Mouse (Mus musculus): ENCODE measurements around the gene Agpat2. TPM values are rescaled to one million over a fixed set of nuclear protein-coding genes. Genes with fewer than 3 reads are reported as not detected.

The Agpat2 gene
- polyA plus RNA-seq, 1 experiment from 2014 or later = 6.0 TPM

GRCm38 (mm10) chr2:26561351-26562016, 42.7 kb downstream of the Agpat2 start:
- Histone ChIP-seq H3K27ac (replicated peaks) (no peak overlapping the region), H3K9me3 (no peaks in the 10 kb centered on the region), H3K4me1 (replicated peaks) (peaks cover 24% of the 10 kb centered on the region), H3K36me3 (no peaks in the 10 kb centered on the region), H3K27me3 (no peaks in the 10 kb centered on the region), H3K4me3 (no peak overlapping the region), H3K4me2 (no peak overlapping the region), H3K9ac (no peak overlapping the region)
- WGBS = 48% methylated on average over 6 of the region's 6 CpGs
- ATAC-seq (ENCODE audit: low read depth) = peak; percentile 83

- Histone ChIP-seq H3K27me3 (no peaks in the 10 kb centered on the region), H3K9me3 (no peaks in the 10 kb centered on the region), H3K9ac (no peak overlapping the region), H3K27ac (replicated peaks) (no peak overlapping the region), H3K4me1 (replicated peaks) (peaks cover 24% of the 10 kb centered on the region), H3K4me3 (no peak overlapping the region), H3K4me2 (no peak overlapping the region), H3K36me3 (no peaks in the 10 kb centered on the region)
- 76% methylated on average over 5 of the region's 5 CpGs for WGBS
- no peak for ATAC-seq (ENCODE audit: low read depth)
Measured at GRCm38 (mm10) chr2:26560506-26560905, 43.7 kb downstream of the Agpat2 start.

- H3K9ac ChIP-seq = no peak overlapping the region
- 70% methylated on average over 4 of the region's 4 CpGs for WGBS
- H3K4me1 ChIP-seq (replicated peaks) = peaks cover 20% of the 10 kb centered on the region
- H3K27me3 ChIP-seq = no peaks in the 10 kb centered on the region
- no peak overlapping the region for H3K4me3 ChIP-seq
- ATAC-seq (ENCODE audit: low read depth) = no peak
- no peak overlapping the region for H3K27ac ChIP-seq (replicated peaks)
- H3K4me2 ChIP-seq = no peak overlapping the region
- no peaks in the 10 kb centered on the region for H3K9me3 ChIP-seq
- no peaks in the 10 kb centered on the region for H3K36me3 ChIP-seq
Measured at GRCm38 (mm10) chr2:26556535-26556993, 47.7 kb downstream of the Agpat2 start.

- ATAC-seq (ENCODE audit: low read depth) = no peak
- 85% methylated on average over 4 of the region's 4 CpGs for WGBS
- Histone ChIP-seq H3K4me2 (no peak overlapping the region), H3K36me3 (no peaks in the 10 kb centered on the region), H3K27ac (replicated peaks) (no peak overlapping the region), H3K4me1 (replicated peaks) (peaks cover 14% of the 10 kb centered on the region), H3K9me3 (no peaks in the 10 kb centered on the region), H3K9ac (no peak overlapping the region), H3K4me3 (no peak overlapping the region), H3K27me3 (no peaks in the 10 kb centered on the region)
Measured at GRCm38 (mm10) chr2:26555076-26555475, 49.1 kb downstream of the Agpat2 start.

- Histone ChIP-seq H3K9ac (no peak overlapping the region), H3K9me3 (no peaks in the 10 kb centered on the region), H3K4me2 (no peak overlapping the region), H3K36me3 (no peaks in the 10 kb centered on the region), H3K27me3 (no peaks in the 10 kb centered on the region), H3K4me1 (replicated peaks) (peaks cover 21% of the 10 kb centered on the region), H3K27ac (replicated peaks) (no peak overlapping the region), H3K4me3 (no peak overlapping the region)
- no peak for ATAC-seq (ENCODE audit: low read depth)
- 84% methylated on average over 9 of the region's 9 CpGs for WGBS
Measured at GRCm38 (mm10) chr2:26553904-26554303, 50.3 kb downstream of the Agpat2 start.

- Histone ChIP-seq H3K4me3 (no peak overlapping the region), H3K27ac (replicated peaks) (no peak overlapping the region), H3K27me3 (no peaks in the 10 kb centered on the region), H3K36me3 (no peaks in the 10 kb centered on the region), H3K4me2 (no peak overlapping the region), H3K9ac (no peak overlapping the region), H3K9me3 (no peaks in the 10 kb centered on the region), H3K4me1 (replicated peaks) (peaks cover 34% of the 10 kb centered on the region)
- ATAC-seq (ENCODE audit: low read depth) = no peak
- WGBS = 88% methylated on average over 2 of the region's 2 CpGs
Measured at GRCm38 (mm10) chr2:26552066-26552465, 52.2 kb downstream of the Agpat2 start.

- no peak overlapping the region for H3K27ac ChIP-seq (replicated peaks)
- ATAC-seq (ENCODE audit: low read depth) = no peak
Measured at GRCm38 (mm10) chr2:26551446-26551845, 52.8 kb downstream of the Agpat2 start.

GRCm38 (mm10) chr2:26550777-26551176, 53.4 kb downstream of the Agpat2 start:
- Histone ChIP-seq H3K4me1 (replicated peaks) (peaks cover 34% of the 10 kb centered on the region), H3K9ac (no peak overlapping the region), H3K4me3 (no peak overlapping the region), H3K27me3 (no peaks in the 10 kb centered on the region), H3K36me3 (no peaks in the 10 kb centered on the region), H3K9me3 (no peaks in the 10 kb centered on the region), H3K4me2 (no peak overlapping the region), H3K27ac (replicated peaks) (peak overlapping the region; percentile 42; the same call in 1 of the 2 replicates)
- peak; percentile 21; the same call in 1 of the 2 replicates for ATAC-seq (ENCODE audit: low read depth)
- 67% methylated on average over 3 of the region's 3 CpGs for WGBS

More at GRCm38 (mm10) chr2:26551446-26551845, 52.8 kb downstream of the Agpat2 start:
- no peak overlapping the region for H3K9ac ChIP-seq
- no peak overlapping the region for H3K4me2 ChIP-seq
- H3K27me3 ChIP-seq = no peaks in the 10 kb centered on the region
- no peak overlapping the region for H3K4me3 ChIP-seq
- WGBS = 73% methylated on average over 8 of the region's 8 CpGs
- no peaks in the 10 kb centered on the region for H3K36me3 ChIP-seq
- peaks cover 34% of the 10 kb centered on the region for H3K4me1 ChIP-seq (replicated peaks)
- H3K9me3 ChIP-seq = no peaks in the 10 kb centered on the region

- no peak overlapping the region for H3K4me2 ChIP-seq
- H3K4me3 ChIP-seq = no peak overlapping the region
- H3K4me1 ChIP-seq (replicated peaks) = peaks cover 34% of the 10 kb centered on the region
- H3K27ac ChIP-seq (replicated peaks) = peak overlapping the region; percentile 42; the same call in 1 of the 2 replicates
- 0 out of 2 replicates have a peak, but pooled peaks have one; percentile 32 for ATAC-seq (ENCODE audit: low read depth)
- no peaks in the 10 kb centered on the region for H3K27me3 ChIP-seq
- no peaks in the 10 kb centered on the region for H3K9me3 ChIP-seq
- no peaks in the 10 kb centered on the region for H3K36me3 ChIP-seq
- no peak overlapping the region for H3K9ac ChIP-seq
- WGBS = 67% methylated on average over 3 of the region's 3 CpGs
Measured at GRCm38 (mm10) chr2:26550205-26550604, 54.0 kb downstream of the Agpat2 start.

GRCm38 (mm10) chr2:26549801-26550200, 54.4 kb downstream of the Agpat2 start:
- H3K27ac ChIP-seq (replicated peaks) = peak overlapping the region; percentile 42; the same call in 1 of the 2 replicates
- WGBS = 71% methylated on average over 10 of the region's 10 CpGs
- ATAC-seq (ENCODE audit: low read depth) = no peak

GRCm38 (mm10) chr2:26547481-26547880, 56.7 kb downstream of the Agpat2 start:
- Histone ChIP-seq H3K9ac (no peak overlapping the region), H3K4me2 (no peak overlapping the region), H3K27me3 (no peaks in the 10 kb centered on the region), H3K4me3 (no peak overlapping the region), H3K4me1 (replicated peaks) (peaks cover 54% of the 10 kb centered on the region), H3K27ac (replicated peaks) (0 out of 2 replicates have a peak overlapping the region, but pooled peaks have one; percentile 7), H3K9me3 (no peaks in the 10 kb centered on the region), H3K36me3 (no peaks in the 10 kb centered on the region)
- WGBS = 35% methylated on average over 2 of the region's 2 CpGs
- peak; percentile 54; the same call in 1 of the 2 replicates for ATAC-seq (ENCODE audit: low read depth)

More at GRCm38 (mm10) chr2:26549801-26550200, 54.4 kb downstream of the Agpat2 start:
- H3K4me1 ChIP-seq (replicated peaks) = peaks cover 35% of the 10 kb centered on the region
- no peaks in the 10 kb centered on the region for H3K36me3 ChIP-seq
- no peak overlapping the region for H3K9ac ChIP-seq
- no peak overlapping the region for H3K4me2 ChIP-seq
- no peaks in the 10 kb centered on the region for H3K27me3 ChIP-seq
- no peak overlapping the region for H3K4me3 ChIP-seq
- no peaks in the 10 kb centered on the region for H3K9me3 ChIP-seq

- Histone ChIP-seq H3K27ac (replicated peaks) (no peak overlapping the region), H3K4me2 (no peak overlapping the region), H3K27me3 (no peaks in the 10 kb centered on the region), H3K9ac (no peak overlapping the region), H3K36me3 (no peaks in the 10 kb centered on the region), H3K4me1 (replicated peaks) (peaks cover 61% of the 10 kb centered on the region), H3K9me3 (no peaks in the 10 kb centered on the region), H3K4me3 (no peak overlapping the region)
- WGBS = 77% methylated on average over 3 of the region's 3 CpGs
- ATAC-seq (ENCODE audit: low read depth) = no peak
Measured at GRCm38 (mm10) chr2:26544265-26544664, 60.0 kb downstream of the Agpat2 start.

All from neural tube, embryonic 13.5 days (tissue).